Mouse (Mus musculus) gastrocnemius, adult 8-10 months (tissue): ENCODE results near the gene Pank1. TPM values are rescaled to one million over a fixed set of nuclear protein-coding genes. Genes with fewer than 3 reads are reported as not detected.
A peak's percentile ranks its signal among the peaks of the same experiment; 100 is the strongest.

ENCODE experiments used
- DNase-seq, 2 experiments: peaks; one replicate each; pipeline ENCODE4 v3.0.0; 2022; ENCODE audit warnings: low spot score in 2 of 2
- total RNA-seq, 4 experiments: library from RNA; stranded (reverse); gene quantifications; 2 replicates each; pipeline ENCODE4 v1.2.4; 2022

Gene Pank1
- 10 to 100 TPM in 2 of 4 experiments, 1 to 10 TPM in 2; 8.6 to 13.8 (median 10.0) TPM for total RNA-seq

DNA sequence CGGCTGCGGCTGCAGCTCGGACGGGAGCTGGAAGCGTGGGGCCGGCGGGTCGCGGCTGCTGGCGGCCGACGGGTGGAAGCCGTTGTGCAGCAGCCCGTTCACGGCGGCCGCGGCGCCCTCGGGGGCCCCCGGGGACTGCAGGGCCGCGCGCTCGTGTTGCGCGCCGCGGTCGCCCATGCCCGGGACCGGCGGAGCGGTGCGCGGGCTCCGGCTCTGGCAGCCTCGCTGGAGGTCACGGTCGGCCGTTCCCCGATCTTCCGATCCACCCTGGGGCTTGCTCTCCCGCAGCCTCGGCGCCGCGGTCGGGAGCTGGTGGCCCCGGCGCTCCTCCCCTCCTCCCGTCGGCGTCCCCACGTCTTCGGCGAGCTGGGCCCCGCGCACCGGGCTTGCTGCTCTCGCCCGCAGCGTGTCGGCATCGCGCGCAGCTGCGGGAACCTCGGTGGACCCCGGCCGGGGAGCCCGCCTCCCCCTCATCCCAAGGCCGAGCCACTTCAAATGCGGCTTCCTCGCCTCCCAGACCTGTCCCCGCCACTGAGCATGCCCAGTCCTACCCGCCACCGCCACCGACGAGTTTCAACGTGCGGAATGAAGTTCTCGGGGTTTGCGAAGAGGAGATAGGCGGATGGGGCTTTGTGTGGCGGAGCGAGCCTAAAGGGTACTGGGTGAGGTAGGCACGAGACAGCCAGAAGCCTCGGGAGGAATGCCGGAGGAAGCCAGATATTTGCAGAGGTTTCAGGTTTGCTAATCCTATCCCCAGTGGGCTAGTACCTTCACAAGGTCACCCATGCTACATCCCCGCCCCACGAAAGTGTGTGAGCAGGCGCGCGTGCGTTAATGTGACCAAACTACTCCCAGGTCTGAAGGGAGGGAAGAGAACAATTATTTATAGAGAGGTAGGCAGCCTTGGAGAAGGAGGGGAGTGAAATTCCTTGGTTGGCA is at the start of gene Pank1:
Gene Pank1, minus strand, starts transcription at position 853 of the 939 bp plus-strand sequence.
- DNase-seq = peak; percentile 17 to 29

DNA sequence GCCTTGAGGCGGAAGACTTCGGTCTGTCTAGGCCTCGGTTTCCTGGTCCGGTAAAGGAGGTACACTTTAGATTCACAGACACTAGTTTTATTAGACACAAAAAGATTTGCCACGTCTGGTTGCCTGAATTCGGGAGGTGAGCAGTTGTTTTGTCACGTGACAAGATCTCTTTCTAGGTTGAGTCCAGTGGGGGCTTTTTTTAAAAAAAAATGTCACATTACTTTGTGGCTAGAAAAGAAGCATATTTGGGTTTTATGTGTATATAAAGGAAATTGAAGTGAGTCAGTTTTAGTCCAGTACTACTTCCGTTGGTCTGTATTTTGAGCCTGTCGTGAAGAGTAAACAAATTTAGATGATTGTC is 43.3 kb upstream of the Pank1 start:
- no peak for DNase-seq

DNA sequence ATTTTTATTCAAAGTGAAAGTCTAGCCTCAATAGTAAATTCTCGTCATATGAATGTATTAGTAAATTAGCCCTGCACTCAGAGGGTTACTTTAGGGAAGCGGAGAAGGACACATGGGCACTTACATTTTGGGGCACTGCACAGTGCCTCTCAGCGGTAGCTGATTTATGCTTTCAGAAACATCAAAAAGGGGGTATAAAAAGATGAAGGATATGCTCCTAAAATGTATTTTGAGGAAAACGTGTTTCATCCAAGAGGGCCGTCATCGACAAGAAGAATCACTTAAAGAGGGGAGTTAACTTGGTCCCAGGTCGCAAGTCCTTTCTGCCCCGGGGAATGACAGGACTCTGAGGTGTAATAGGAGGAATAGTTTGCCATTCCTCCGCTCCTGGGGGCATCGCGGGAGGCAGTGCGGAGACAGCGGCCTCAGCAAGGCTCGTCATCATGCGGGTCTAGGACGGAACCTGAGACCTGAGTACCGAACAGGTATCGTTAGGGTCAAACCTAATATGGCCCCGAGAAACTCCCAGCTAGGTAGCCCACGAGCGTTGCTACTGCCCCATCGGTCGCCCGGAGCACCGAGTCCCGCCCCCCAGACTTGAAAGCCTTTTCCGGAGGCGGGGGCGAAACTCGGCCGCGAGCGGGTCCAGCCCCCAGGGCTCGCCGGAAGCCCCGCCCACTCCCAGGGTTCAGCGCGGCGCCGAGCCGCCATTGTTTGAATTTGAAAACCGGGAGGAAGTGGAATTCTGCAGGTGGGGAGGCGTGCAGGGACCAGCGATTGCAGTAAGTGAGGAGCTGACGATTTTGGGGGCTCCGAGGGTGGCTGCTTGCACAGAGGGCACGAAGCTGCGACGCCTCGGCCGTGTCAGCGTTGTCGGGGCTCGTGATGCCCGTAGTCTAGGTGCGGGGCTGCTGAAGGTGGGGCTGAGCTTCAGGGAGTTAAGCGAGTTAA is 42.7 kb upstream of the Pank1 start, which contains the start of gene Kif20b:
Gene Kif20b, plus strand, starts transcription at position 710 of the 951 bp plus-strand sequence.
- DNase-seq = peak; percentile 71 to 79

DNA sequence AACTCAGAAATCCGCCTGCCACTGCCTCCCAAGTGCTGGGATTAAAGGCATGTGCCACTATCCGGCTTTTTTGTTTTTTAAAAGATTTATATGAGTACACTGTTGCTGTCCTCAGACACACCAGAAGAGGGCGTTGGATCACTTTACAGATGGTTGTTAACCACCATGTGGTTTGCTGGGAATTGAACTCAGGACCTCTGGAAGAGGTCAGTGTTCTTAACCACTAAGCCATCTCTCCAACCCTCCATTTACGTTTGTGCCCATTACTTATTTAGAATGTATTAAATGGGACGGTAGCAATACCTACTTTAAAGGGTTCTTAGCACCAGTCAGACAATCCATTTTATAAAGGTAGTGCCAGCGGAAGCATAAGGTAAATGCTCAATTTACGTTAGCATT is 42.0 kb upstream of the Pank1 start:
- no peak for DNase-seq

DNA sequence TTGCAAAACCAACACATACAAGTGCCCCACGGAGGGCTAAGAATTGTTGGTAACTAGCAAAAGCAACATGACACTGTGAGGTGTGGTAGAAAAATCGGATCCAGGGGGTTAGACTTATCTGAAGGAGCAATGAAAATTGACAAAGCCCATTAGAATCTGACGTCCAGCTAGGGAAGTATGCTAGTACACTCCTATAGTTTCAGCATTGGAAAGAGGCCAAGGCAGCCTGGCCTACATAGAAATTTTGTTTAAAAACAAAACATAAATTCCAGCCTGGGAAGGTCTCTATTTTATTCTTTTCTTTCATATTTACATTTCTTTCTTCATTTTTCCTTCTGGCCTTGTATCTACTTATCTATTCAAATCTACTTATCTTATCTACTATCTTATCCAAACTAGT is 41.3 kb upstream of the Pank1 start:
- no peak for DNase-seq

DNA sequence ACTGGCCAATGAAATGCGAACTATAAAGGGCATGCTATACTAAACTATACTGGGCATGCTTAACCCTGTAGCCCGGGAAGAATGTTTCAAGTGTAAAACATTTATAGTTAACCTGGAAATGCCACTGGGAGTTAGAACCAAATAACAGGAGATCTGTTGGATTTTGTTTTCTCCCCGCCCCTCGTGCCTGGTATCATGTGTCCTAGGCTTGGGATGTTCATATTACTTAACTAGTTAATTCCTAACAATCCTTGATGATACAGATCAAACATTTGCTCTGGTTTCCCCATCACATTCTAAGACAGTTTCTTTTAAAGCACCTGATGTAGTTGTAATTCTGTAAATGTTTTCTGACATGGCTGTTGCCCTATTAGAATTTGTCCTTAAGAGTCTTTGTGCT is 40.8 kb upstream of the Pank1 start:
- no peak for DNase-seq

DNA sequence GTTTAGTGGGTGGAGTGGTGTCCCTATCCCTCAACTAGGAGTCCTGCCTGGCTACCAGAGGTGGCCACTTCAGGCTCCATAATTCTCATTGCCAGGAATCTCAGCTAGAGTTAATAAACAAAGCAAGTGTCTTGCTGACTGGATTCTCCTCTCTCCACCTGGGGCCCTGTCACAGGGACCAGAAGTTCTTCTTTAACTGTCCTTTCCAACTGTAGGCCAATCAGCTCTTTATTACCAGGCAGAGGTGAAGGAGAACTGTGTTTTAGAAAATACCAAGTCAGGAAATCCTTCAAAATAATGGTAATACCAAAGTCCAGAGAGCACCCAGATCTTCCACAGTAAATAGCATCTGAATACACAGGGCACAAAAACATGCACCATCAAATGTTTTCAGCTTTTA is 33.1 kb upstream of the Pank1 start:
- DNase-seq = no peak

DNA sequence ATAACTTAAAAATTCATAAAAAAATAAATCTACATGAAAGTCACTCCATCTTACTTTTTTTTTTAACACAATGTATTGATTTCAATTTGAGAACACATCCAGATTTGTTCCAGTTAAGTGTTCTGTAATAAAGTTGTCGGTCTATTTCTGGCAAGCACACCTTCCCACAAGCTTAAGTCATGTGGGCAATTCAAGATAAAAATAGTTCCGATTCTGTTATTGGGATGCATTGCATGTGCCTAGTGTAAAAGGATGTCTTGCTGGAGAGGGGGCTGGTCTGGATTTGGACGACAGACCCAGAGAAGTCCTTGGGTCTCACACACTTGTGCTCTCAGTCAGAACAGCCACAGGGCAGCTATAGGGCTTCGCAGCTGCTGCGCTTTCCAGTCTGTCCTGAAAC is 27.5 kb upstream of the Pank1 start:
- no peak for DNase-seq

DNA sequence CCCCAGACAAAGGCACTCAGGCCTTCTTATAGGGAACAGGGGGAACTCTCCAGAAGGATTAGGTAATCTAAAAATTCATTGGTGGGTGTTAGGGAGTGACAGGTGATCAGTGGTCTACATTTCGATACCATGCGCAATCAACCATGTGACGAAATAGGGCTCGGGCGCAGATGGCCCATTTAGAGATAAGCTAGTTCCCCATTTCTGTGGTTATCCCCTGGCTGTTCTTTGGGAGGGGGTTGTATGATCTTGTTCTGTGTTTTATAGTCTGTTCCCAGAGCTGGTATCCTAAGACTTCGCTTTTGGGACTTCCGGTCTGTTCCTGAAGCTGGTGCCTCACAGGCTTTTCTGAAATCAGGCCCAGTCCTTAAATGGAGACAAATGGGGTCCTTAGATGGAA is 26.2 kb upstream of the Pank1 start:
- no peak for DNase-seq

DNA sequence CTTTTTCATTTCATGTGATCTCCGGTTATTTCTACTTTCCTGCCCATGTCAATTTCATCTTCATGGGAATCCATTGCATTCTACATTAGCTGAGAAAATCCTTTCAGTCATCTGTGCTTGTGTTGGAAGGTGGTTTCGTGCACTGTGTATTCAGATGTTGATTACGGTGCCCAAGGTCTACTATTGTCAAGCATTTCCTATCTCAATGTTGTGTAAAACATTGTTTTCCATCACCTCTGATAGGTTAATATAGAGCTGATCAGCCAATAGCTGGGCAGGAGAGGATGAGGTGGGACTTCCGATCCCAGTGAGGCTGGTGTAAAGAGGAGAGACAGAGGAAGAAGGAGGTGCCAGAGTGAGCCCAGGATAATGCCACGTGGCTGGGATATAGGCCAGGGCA is 24.8 kb upstream of the Pank1 start:
- no peak for DNase-seq

DNA sequence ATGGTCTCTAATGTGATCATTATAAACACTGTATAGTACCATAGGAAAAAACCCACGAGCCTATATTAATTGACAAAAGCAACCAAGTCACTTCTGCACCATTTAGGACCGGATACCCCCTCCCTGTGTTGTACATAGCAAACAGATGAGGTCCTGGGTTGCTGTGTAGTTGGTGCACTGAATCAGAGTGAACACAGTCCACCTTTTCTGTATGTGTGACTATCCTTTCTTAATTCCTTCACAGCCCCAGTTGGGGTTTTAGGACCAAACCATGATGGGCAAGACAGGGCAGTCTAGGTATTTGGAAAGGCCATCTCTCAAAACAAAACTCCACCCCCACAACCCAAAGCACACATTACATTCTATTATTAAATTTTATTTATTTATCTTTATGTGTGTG is 22.5 kb upstream of the Pank1 start:
- no peak for DNase-seq

DNA sequence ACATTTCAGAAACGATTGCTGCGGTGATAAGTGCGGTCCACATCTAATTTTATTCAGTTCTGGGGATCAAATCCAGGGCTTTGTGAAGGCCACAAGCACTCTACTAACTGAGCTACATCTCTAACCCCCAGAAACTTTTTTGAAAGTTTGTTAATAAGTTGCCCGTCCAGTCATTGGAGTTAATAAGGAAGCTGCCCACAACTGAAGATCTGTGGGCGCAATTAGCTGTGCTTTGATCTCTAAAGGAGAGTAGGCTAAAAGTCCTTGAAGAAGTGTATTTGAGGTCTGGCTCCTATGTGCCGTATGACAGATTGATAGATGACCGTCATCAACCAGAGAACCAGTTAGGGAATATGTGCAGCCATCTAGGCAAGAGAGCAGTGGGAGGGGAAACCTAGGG is 22.0 kb upstream of the Pank1 start:
- no peak for DNase-seq

DNA sequence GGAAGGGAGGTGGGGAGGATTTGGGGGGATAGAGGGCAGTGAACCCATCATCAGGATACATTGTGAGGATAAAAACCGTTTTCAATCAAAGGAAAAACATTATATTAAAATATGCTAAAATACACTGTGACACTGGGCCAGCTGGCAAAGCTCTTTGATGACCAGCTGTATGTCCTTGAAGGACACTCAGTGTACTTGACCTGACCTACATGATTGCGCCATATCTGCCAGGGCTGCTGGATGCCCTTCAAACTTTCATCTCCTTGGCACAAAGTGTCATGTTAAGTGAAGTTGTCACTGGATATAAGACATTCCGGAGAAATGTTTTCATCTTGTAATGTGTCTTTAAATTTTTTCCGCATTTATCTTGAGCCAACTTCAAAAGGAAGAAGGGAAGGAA is 19.7 kb upstream of the Pank1 start:
- DNase-seq = no peak

DNA sequence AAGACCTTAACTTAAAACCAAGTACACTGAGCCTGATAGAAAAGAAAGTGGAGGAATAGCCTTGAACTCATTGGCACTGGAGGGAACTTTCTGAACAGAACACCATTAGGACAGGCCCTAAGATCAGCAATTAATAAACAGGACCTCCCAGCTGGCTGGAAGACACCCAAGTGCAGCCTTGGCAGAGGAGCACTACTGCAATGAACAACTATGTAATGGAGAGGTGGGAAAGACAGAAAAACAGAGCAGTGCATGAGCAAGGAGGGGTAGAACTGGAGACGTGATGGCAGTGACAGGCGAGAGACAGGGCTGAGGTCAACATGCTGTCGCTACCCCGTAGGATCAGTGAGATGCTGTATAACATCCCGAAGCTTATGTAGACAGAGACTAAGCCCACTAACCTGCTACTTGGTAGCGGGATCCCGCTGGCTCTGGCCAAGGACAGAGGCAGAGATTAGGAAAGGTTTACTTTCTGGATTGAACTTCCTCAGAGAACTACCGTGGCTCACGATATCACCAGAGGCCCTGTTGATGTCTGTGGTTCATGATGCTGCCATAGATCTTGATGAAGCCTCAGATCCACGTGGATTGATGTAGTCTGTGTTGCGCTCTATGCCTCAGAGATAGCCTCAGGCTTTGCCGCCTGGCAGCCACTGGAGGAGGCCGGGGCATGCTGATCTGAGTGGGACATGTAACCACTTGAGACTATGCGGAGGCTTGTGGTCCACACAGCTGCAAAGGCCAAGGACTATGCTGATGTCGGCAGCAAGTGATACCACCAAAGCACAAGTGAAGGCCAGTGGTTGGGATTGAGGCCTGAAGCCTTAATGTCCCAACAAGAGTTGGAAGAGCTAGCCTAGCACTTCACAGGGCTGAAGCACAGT is 18.1 kb upstream of the Pank1 start:
- DNase-seq = no peak

DNA sequence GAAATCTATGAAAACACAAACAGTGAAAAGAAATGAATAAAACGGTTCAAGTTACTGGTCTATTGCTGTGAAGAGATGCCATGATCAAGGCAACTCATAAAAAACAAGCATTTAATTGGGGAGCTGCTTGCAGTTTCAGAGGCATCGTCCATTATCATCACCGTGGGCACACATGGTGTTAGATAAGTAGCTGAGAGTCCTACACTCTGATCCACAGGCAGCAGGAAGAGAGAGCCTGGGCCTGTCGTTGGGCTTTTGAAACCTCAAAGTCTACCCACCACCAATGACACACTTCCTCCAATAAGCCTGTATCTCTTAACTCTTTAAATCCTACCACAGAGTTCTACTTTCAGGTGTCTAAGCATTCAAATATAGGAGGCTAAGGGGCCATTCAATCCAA is 15.8 kb upstream of the Pank1 start:
- no peak for DNase-seq

DNA sequence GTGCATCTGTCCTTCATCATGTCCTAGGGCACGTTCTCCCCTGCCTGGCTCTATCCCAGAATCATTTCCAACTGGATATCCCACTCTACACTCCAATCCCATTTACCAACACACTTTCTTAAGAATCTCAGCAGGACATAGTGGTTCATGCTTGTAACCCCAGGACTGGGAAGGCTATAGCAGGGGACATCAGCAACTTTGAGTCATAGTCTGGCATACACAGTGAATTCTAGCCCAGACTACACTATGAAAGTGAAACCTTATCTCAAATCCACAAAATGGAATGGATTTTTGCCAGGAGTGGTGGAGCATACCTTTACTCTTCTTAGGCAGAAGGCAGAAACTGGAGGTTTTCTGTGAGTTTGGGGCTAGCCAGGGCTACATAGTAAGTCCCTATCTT is 12.3 kb upstream of the Pank1 start:
- no peak for DNase-seq

DNA sequence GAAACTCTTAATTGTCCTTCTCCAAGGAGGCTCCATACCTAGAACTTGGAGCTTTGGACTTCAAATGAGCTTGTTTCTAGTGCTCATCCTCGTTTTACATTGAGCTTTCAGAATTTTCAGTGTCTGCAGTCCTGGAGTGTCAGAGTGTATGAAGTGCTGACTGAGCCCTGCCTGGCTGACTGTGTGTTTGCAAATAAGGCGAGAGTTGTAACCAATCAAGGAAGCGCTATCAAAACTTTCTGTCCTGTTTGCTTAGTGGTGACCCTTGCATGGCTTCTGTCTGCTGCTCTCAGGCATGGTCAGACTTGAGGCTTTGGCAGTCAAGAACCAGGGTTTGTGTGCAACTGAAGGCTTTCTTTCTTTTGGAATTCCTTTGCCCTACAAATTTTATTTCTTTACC is 11.7 kb upstream of the Pank1 start:
- DNase-seq = no peak

DNA sequence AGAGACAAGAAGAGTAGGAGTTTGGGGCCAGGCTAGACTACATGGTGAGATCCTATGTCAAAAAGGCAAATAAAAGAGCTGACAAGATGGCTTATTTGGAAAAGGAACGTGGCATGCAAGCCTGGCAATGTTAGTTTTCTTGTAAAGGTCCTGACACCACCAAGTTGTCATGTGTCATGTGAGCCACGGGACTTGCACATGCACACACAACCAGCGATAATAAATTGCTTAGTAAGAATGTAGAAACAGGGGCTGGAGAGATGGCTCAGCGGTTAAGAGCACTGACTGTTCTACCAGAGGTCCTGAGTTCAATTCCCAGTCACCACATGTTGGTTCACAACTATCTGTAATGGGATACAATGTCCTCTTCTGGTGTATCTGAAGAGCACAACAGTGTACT is 7.1 kb upstream of the Pank1 start:
- DNase-seq = no peak

DNA sequence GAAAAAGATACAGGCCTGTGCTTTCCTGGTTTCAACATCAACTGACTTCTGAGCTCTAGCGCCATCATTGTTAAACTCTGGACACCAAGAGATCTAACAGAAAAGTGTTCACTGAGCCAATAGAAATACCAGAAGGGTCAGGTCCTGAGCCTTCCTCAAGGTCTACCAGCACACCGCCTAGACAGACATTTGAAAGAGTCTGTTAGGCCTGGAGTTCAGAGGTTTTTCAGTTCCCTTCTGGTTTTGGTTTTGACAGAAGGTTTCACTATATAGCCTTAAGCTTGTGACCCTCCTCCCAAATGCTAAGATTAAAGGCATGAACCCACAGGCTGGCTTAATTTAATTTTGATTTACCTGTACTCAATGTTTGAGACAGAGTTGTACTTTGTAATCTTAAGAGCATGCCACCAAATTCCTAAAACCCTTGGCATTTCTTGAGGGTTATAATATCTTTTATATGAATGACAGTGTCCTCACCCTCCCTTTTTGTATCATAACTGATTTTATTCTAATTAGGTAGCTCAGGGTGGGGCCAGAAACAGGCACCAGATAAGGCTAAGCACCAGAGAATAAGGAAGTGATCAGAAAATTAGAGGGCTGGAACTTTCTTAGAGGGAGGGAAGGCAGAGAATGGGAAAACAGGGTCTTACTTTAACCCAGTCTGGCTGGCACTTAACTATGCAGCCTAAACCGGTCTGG is 4.4 kb upstream of the Pank1 start:
- no peak for DNase-seq

DNA sequence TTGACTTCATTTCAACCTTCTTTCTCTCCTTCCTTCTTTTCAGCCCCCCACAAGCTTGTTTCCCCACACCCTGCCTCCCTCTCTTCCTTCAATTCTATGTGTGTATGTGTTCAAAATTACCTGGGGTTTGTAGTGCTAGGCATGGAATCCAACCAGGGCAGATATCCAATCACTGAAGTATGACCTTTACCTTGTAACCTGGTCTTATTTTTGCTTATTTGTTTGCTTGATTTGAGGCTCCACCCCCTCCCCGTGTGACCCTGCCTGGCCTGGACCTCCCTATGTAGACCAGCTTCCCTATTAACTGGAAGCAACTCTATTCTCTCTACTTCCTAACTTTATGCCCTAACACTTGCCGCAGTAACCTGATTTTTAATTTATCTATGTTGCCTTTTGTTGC is 3.2 kb upstream of the Pank1 start:
- DNase-seq = no peak

DNA sequence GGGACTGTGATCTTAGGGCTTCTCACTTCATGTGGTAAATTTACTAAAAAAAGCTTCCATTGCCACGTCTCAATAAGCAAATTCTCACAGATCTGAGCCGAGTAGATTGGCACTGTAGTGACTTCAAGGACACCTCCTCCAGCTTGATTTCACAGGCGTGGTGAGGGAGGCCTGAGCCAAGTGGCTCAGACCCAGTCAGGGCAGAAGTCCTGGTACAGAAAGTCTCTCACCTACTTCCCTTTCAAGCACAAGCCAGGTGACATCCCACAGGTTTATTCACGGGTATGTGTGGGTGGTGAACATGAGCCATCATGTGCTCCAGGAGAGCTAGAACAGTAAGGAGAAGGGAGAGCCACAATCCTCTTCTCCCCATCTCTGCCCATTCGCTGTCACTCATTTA is 1.9 kb upstream of the Pank1 start:
- DNase-seq = peak in 1 of 2 experiments; percentile 8
